In the genomic region with DNA sequence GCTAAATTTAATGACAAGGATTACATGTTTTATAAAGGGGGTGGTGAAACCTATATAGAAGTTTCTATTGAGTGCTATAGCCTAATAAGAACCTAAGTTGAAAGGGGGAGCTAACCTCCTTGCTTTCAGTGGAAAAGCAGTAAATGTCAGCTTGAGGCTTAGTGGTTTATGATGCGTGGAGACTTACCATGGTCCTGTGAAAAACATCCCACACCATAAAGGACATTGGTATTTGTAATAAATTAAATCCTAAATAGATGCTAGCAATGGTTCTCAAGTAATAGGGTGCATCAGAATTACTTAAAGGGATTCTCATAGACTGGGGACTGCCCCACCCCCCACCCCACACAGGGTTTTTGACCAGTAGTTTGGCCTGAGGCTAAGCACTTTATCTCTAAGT, we compare ENCODE assay signal across 26 mouse cellular contexts.
"Had no signal": no experiment of that assay in that cellular context is flagged by ENCODE, and none has a peak within 500 bp of the region (broad histone marks: within the 10 kb centered on the region; RNA-seq: fewer than 3 reads in every experiment).

No protein-coding gene starts in this region.

- H3K4me3 ChIP-seq: heart, adult 2 months; heart, embryonic 13.5 days; heart, embryonic 15.5 days; hindbrain, embryonic 10.5 days; hindbrain, embryonic 12.5 days; intestine, embryonic 15.5 days; layer of hippocampus, adult 2 months; left cerebral cortex, adult 2 months; limb, embryonic 10.5 days; limb, embryonic 12.5 days; liver, embryonic 13.5 days had no signal

- H3K4me2 ChIP-seq: heart, embryonic 11.5 days; heart, embryonic 13.5 days; heart, embryonic 15.5 days; hindbrain, embryonic 12.5 days; hindbrain, embryonic 14.5 days; intestine, embryonic 15.5 days; limb, embryonic 12.5 days; liver, embryonic 11.5 days; liver, embryonic 13.5 days had no signal

- ATAC-seq: forebrain, postnatal 0 days; hindbrain, embryonic 16.5 days; inflammation-experienced regulatory T-cells, adult 6 months; intestine, embryonic 15.5 days; intestine, postnatal 0 days had no signal

- H3K36me3 ChIP-seq: heart, embryonic 13.5 days; heart, embryonic 15.5 days; hindbrain, embryonic 10.5 days; hindbrain, embryonic 12.5 days; intestine, embryonic 15.5 days; limb, embryonic 10.5 days; limb, embryonic 12.5 days; liver, embryonic 13.5 days had no signal

- H3K9ac ChIP-seq: forebrain, postnatal 0 days; heart, embryonic 13.5 days; heart, embryonic 15.5 days; hindbrain, embryonic 12.5 days; hindbrain, embryonic 14.5 days; intestine, embryonic 15.5 days; limb, embryonic 12.5 days; liver, embryonic 13.5 days had no signal

- H3K9me3 ChIP-seq: heart, embryonic 13.5 days; heart, embryonic 15.5 days; hindbrain, embryonic 10.5 days; hindbrain, embryonic 12.5 days; intestine, embryonic 15.5 days; limb, embryonic 10.5 days; limb, embryonic 12.5 days; liver, embryonic 13.5 days had no signal

- H3K27ac ChIP-seq: heart, adult 2 months; heart, embryonic 13.5 days; heart, embryonic 15.5 days; hindbrain, embryonic 10.5 days; hindbrain, embryonic 12.5 days; hindbrain, embryonic 14.5 days; intestine, embryonic 15.5 days; layer of hippocampus, adult 2 months; left cerebral cortex, adult 2 months; limb, embryonic 10.5 days; limb, embryonic 12.5 days; liver, embryonic 13.5 days had no signal

- H3K27me3 ChIP-seq: heart, embryonic 13.5 days; heart, embryonic 15.5 days; hindbrain, embryonic 12.5 days; intestine, embryonic 15.5 days; limb, embryonic 12.5 days; liver, embryonic 13.5 days had no signal

- H3K4me1 ChIP-seq: heart, embryonic 15.5 days; hindbrain, embryonic 10.5 days; hindbrain, embryonic 12.5 days; intestine, embryonic 15.5 days; limb, embryonic 10.5 days; limb, embryonic 12.5 days; liver, embryonic 13.5 days had no signal

- DNase-seq: forebrain, postnatal 0 days; gastrocnemius, postnatal 14 days; gastrocnemius, postnatal 36 days; heart, adult 11 months; heart, adult 2 months; heart, postnatal 4 days; kidney, adult 2 months; kidney, postnatal 14 days; kidney, postnatal 36 days; liver; liver, embryonic 13.5 days had no signal
